Mouse (Mus musculus) G1E-ER4 (cell line): ENCODE data around the gene Olfm2. TPM values are rescaled to one million over a fixed set of nuclear protein-coding genes. Genes with fewer than 3 reads are reported as not detected.

Source experiments
- GATA1 ChIP-seq: IDR thresholded peaks from one replicate; pipeline ENCODE4 v1.8.0; 2012; ENCODE audit warnings: low read length, inconsistent platforms
- polyA plus RNA-seq: library from polyadenylated mRNA; stranded (reverse); fragments of >175 nt; gene quantifications from 2 replicates; pipeline ENCODE4 v1.2.3, GENCODE M21; 2012

Gene Olfm2
- polyA plus RNA-seq, 1 experiment: not detected

GRCm38 (mm10) chr9:20726859-20727600 lies 19.1 kb downstream of the Olfm2 start:
- no peak for TF ChIP-seq GATA1

GRCm38 (mm10) chr9:20726134-20726858 lies 19.9 kb downstream of the Olfm2 start:
- no peak for TF ChIP-seq GATA1

GRCm38 (mm10) chr9:20721582-20721981 lies 24.6 kb downstream of the Olfm2 start:
- no peak for TF ChIP-seq GATA1

- TF ChIP-seq GATA1: no peak
These were observed 30.8 kb downstream of the Olfm2 start for GRCm38 (mm10) chr9:20715332-20715731.

GRCm38 (mm10) chr9:20713478-20713987 lies 32.6 kb downstream of the Olfm2 start:
- TF ChIP-seq GATA1: no peak

GRCm38 (mm10) chr9:20712934-20713477 lies 33.1 kb downstream of the Olfm2 start:
- no peak for TF ChIP-seq GATA1

GRCm38 (mm10) chr9:20710471-20710870 lies 35.7 kb downstream of the Olfm2 start:
- no peak for TF ChIP-seq GATA1

- TF ChIP-seq GATA1: no peak
These were observed 40.2 kb downstream of the Olfm2 start for GRCm38 (mm10) chr9:20705981-20706380.

- TF ChIP-seq GATA1: no peak
These were observed 40.7 kb downstream of the Olfm2 start for GRCm38 (mm10) chr9:20705420-20705819.

- TF ChIP-seq GATA1: no peak
These were observed 42.2 kb downstream of the Olfm2 start for GRCm38 (mm10) chr9:20703832-20704380.

GRCm38 (mm10) chr9:20697466-20697865 lies 48.7 kb downstream of the Olfm2 start:
- TF ChIP-seq GATA1: no peak

GRCm38 (mm10) chr9:20696107-20696712 lies 49.9 kb downstream of the Olfm2 start:
- TF ChIP-seq GATA1: no peak

GRCm38 (mm10) chr9:20694721-20695235 lies 51.4 kb downstream of the Olfm2 start:
- TF ChIP-seq GATA1: no peak

GRCm38 (mm10) chr9:20692863-20693262 lies 53.3 kb downstream of the Olfm2 start:
- no peak for TF ChIP-seq GATA1

GRCm38 (mm10) chr9:20689913-20690312 lies 56.2 kb downstream of the Olfm2 start:
- TF ChIP-seq GATA1: no peak
